Mouse (Mus musculus): ENCODE results near the gene Pygo1. TPM values are rescaled to one million over a fixed set of nuclear protein-coding genes. Genes with fewer than 3 reads are reported as not detected.

The Pygo1 gene
- polyA plus RNA-seq, 1 experiment from 2014 or later, result 3.0 TPM

- Histone ChIP-seq H3K9ac (ENCODE audit: low read length) (no peak overlapping the region), H3K27ac (ENCODE audit: low read length) (no peak overlapping the region), H3K27me3 (ENCODE audit: control insufficient read depth, insufficient read depth, low read depth, low read length) (no peaks in the 10 kb centered on the region), H3K4me2 (ENCODE audit: low read depth, low read length) (no peak overlapping the region), H3K4me1 (replicated peaks; ENCODE audit: control insufficient read depth, insufficient read depth, low read length) (no peaks in the 10 kb centered on the region), H3K9me3 (ENCODE audit: control insufficient read depth, low read length) (no peaks in the 10 kb centered on the region), H3K36me3 (ENCODE audit: control insufficient read depth, insufficient read depth, low read length) (no peaks in the 10 kb centered on the region), H3K4me3 (ENCODE audit: low read length) (no peak overlapping the region)
- ATAC-seq (ENCODE audit: low read depth), result no peak
- 36% methylated on average over 2 of the region's 2 CpGs for WGBS
Observed at GRCm38 (mm10) chr9:72954746-72955145, 29.3 kb downstream of the Pygo1 start.

DNA sequence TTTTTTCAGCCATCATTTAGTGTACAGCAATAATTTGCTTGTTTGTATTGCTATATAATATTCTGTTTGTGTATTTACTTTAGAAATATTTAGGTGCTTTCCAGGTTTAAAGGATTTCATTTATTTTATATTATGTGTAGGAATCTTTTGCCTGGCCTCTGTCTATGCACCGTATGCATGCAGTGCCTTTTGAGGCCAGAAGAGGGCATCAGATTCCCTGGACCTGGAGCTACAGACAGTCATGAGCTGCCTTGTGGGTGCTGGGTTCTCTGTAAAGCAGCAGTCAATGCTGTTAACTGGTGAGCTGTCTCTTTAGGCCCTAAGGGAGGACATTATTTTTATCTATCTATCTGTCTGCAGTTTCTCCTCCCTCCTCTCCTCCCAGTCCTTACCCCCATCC lies 30.1 kb downstream of the Pygo1 start:
- Histone ChIP-seq H3K4me3 (ENCODE audit: low read length) (no peak overlapping the region), H3K36me3 (ENCODE audit: control insufficient read depth, insufficient read depth, low read length) (no peaks in the 10 kb centered on the region), H3K9ac (ENCODE audit: low read length) (no peak overlapping the region), H3K27ac (ENCODE audit: low read length) (no peak overlapping the region), H3K9me3 (ENCODE audit: control insufficient read depth, low read length) (no peaks in the 10 kb centered on the region), H3K4me2 (ENCODE audit: low read depth, low read length) (no peak overlapping the region), H3K27me3 (ENCODE audit: control insufficient read depth, insufficient read depth, low read depth, low read length) (no peaks in the 10 kb centered on the region), H3K4me1 (replicated peaks; ENCODE audit: control insufficient read depth, insufficient read depth, low read length) (no peaks in the 10 kb centered on the region)
- no peak for ATAC-seq (ENCODE audit: low read depth)
- 15% methylated on average over 1 of the region's 1 CpGs for WGBS

DNA sequence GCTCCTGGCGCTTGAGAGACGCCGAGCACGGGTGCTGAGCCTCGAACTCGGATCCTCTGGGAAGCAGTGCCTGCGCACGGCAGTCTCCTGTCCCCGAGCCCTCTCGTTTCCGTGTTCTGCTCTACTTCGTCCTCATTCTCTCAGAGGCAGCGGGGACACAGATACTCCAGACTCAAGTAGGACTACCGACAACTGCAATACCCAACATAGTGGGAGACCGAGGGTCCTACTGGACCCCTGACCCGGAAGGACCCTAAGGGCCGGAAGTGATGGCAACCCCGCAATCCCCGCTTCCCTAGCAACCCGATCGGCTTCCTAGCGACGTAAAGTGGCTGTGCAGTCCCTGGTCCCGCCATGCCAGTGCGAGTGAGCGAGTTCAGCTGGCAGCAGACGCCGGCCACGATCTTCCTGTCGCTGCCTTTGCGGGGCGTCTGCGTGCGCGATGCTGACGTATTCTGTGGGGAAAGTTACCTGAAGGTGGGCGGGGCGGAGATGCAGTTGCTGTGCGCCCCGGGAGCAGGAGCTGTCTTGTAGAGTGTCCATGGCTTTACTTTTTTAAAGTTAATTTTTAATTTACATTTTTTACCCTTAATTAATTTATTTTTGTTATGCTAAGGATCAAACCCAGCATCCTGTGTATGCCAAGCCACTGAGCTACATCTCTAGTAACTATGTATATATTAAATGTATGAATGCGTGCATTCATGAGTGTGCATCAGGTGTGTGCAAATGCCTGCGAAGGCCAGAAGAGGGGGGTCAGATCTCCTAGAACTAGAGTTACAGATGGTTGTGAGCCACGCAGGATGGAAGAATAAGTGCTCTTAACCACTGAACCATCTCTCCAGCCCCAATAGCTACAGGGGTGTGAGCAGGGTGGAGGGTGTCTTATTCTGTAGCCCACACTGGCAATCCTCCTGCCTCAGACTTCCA lies 33.3 kb downstream of the Pygo1 start, which contains the start of the genes Dyx1c1 and Gm44503:
TSS of gene Dyx1c1 (plus strand) at position 265 of the 930 bp plus-strand sequence.
TSS of gene Gm44503 (plus strand) at position 332 of the 930 bp plus-strand sequence.
- no peaks in the 10 kb centered on the region for H3K36me3 ChIP-seq (ENCODE audit: control insufficient read depth, insufficient read depth, low read length)
- peak within 1 kb of the TSS; percentile 77 for H3K4me2 ChIP-seq (ENCODE audit: low read depth, low read length)
- peak within 1 kb of the TSS; percentile 72 for H3K9ac ChIP-seq (ENCODE audit: low read length)
- H3K9me3 ChIP-seq (ENCODE audit: control insufficient read depth, low read length), result no peaks in the 10 kb centered on the region
- H3K4me3 ChIP-seq (ENCODE audit: low read length), result peak within 1 kb of the TSS; percentile 75
- WGBS, result 1% methylated on average over 43 of the region's 43 CpGs
- peak within 1 kb of the TSS; percentile 61 for H3K27ac ChIP-seq (ENCODE audit: low read length)
- H3K27me3 ChIP-seq (ENCODE audit: control insufficient read depth, insufficient read depth, low read depth, low read length), result no peaks in the 10 kb centered on the region
- no peaks in the 10 kb centered on the region for H3K4me1 ChIP-seq (replicated peaks; ENCODE audit: control insufficient read depth, insufficient read depth, low read length)
- peak; percentile 93 for ATAC-seq (ENCODE audit: low read depth)

DNA sequence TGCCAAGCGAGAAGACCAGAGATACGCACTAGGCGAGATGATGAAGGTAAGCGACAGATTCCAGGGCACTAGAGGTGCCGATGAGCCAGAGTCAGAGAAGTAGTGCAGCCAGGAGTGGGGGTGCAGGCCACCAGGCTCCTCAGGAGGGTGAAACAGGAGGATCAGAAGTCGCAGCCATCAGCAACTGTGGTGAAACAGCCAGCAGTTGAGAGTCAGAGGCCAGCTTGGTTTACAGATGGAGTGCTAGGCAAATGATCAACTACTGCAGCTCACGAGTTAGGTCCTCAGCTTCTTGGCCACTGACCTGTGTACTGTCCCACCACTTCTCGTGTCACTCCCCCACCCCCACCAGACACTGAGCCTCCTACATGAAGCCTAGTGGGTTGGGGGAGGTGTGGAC lies 35.9 kb downstream of the Pygo1 start:
- Histone ChIP-seq H3K9me3 (ENCODE audit: control insufficient read depth, low read length) (no peaks in the 10 kb centered on the region), H3K9ac (ENCODE audit: low read length) (no peak overlapping the region), H3K27me3 (ENCODE audit: control insufficient read depth, insufficient read depth, low read depth, low read length) (no peaks in the 10 kb centered on the region), H3K36me3 (ENCODE audit: control insufficient read depth, insufficient read depth, low read length) (no peaks in the 10 kb centered on the region), H3K4me2 (ENCODE audit: low read depth, low read length) (no peak overlapping the region), H3K4me1 (replicated peaks; ENCODE audit: control insufficient read depth, insufficient read depth, low read length) (no peaks in the 10 kb centered on the region), H3K4me3 (ENCODE audit: low read length) (no peak overlapping the region), H3K27ac (ENCODE audit: low read length) (no peak overlapping the region)
- no peak for ATAC-seq (ENCODE audit: low read depth)
- 56% methylated on average over 8 of the region's 8 CpGs for WGBS

- H3K9ac ChIP-seq (ENCODE audit: low read length), result no peak overlapping the region
- H3K27me3 ChIP-seq (ENCODE audit: control insufficient read depth, insufficient read depth, low read depth, low read length), result no peaks in the 10 kb centered on the region
- no peak overlapping the region for H3K27ac ChIP-seq (ENCODE audit: low read length)
- WGBS, result 74% methylated on average over 15 of the region's 15 CpGs
- H3K36me3 ChIP-seq (ENCODE audit: control insufficient read depth, insufficient read depth, low read length), result no peaks in the 10 kb centered on the region
- no peak for ATAC-seq (ENCODE audit: low read depth)
- no peaks in the 10 kb centered on the region for H3K4me1 ChIP-seq (replicated peaks; ENCODE audit: control insufficient read depth, insufficient read depth, low read length)
- H3K4me2 ChIP-seq (ENCODE audit: low read depth, low read length), result no peak overlapping the region
- H3K4me3 ChIP-seq (ENCODE audit: low read length), result no peak overlapping the region
- no peaks in the 10 kb centered on the region for H3K9me3 ChIP-seq (ENCODE audit: control insufficient read depth, low read length)
Observed at GRCm38 (mm10) chr9:72961959-72962358, 36.5 kb downstream of the Pygo1 start.

GRCm38 (mm10) chr9:72968349-72969061 lies 43.1 kb downstream of the Pygo1 start:
- Histone ChIP-seq H3K4me3 (ENCODE audit: low read length) (no peak overlapping the region), H3K4me1 (replicated peaks; ENCODE audit: control insufficient read depth, insufficient read depth, low read length) (no peaks in the 10 kb centered on the region), H3K27ac (ENCODE audit: low read length) (no peak overlapping the region), H3K27me3 (ENCODE audit: control insufficient read depth, insufficient read depth, low read depth, low read length) (no peaks in the 10 kb centered on the region), H3K4me2 (ENCODE audit: low read depth, low read length) (no peak overlapping the region), H3K36me3 (ENCODE audit: control insufficient read depth, insufficient read depth, low read length) (no peaks in the 10 kb centered on the region), H3K9me3 (ENCODE audit: control insufficient read depth, low read length) (no peaks in the 10 kb centered on the region), H3K9ac (ENCODE audit: low read length) (0 out of 2 replicates have a peak overlapping the region, but pooled peaks have one; percentile 9)
- 29% methylated on average over 11 of the region's 11 CpGs for WGBS
- peak; percentile 51 for ATAC-seq (ENCODE audit: low read depth)

DNA sequence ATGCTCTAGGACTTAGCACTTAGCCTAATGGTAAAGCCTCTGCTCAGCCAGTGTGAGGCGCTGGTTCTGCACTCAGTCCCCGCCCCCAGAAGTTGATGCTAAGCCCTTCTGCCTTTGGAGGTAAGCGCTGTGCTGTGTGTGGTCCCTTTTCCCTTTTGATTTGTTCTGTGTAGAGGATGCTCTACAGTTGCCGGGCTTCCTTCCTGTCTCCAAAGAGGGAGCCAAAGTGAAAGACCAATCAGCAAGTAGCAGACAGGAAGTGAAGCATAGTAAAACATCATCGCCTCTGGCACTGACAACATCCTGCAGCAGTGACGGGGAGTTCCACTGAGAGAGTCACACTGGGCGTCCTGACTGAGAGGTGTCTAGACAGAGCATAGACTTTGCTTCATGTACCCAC lies 44.4 kb downstream of the Pygo1 start:
- H3K4me1 ChIP-seq (replicated peaks; ENCODE audit: control insufficient read depth, insufficient read depth, low read length), result no peaks in the 10 kb centered on the region
- no peak overlapping the region for H3K4me3 ChIP-seq (ENCODE audit: low read length)
- H3K4me2 ChIP-seq (ENCODE audit: low read depth, low read length), result no peak overlapping the region
- no peaks in the 10 kb centered on the region for H3K9me3 ChIP-seq (ENCODE audit: control insufficient read depth, low read length)
- 61% methylated on average over 7 of the region's 7 CpGs for WGBS
- H3K27ac ChIP-seq (ENCODE audit: low read length), result no peak overlapping the region
- ATAC-seq (ENCODE audit: low read depth), result no peak
- H3K36me3 ChIP-seq (ENCODE audit: control insufficient read depth, insufficient read depth, low read length), result no peaks in the 10 kb centered on the region
- H3K27me3 ChIP-seq (ENCODE audit: control insufficient read depth, insufficient read depth, low read depth, low read length), result no peaks in the 10 kb centered on the region
- no peak overlapping the region for H3K9ac ChIP-seq (ENCODE audit: low read length)

DNA sequence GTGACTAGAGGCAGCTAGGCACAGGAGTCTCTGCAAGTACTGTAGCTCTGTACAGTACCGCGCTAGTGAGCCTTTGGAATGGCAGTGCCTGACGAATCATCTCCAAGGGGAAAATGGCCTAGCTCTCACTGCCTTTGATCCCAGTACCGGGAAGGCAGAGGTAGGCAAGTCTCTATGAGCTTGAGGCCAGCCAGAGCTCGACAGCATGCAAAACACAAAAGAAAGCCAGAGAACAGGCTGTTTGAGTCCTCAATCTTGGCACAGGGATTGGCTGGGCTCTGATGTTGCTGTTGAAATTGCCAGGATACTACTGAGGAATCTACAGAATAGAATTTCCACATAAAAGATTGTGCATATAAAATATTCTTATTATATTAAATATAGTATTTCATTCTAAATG lies 47.0 kb downstream of the Pygo1 start:
- Histone ChIP-seq H3K4me3 (ENCODE audit: low read length) (no peak overlapping the region), H3K27me3 (ENCODE audit: control insufficient read depth, insufficient read depth, low read depth, low read length) (no peaks in the 10 kb centered on the region), H3K4me2 (ENCODE audit: low read depth, low read length) (no peak overlapping the region), H3K27ac (ENCODE audit: low read length) (no peak overlapping the region), H3K9ac (ENCODE audit: low read length) (no peak overlapping the region), H3K4me1 (replicated peaks; ENCODE audit: control insufficient read depth, insufficient read depth, low read length) (no peaks in the 10 kb centered on the region), H3K36me3 (ENCODE audit: control insufficient read depth, insufficient read depth, low read length) (no peaks in the 10 kb centered on the region), H3K9me3 (ENCODE audit: control insufficient read depth, low read length) (no peaks in the 10 kb centered on the region)
- WGBS, result 84% methylated on average over 5 of the region's 5 CpGs
- no peak for ATAC-seq (ENCODE audit: low read depth)

- no peak overlapping the region for H3K4me3 ChIP-seq (ENCODE audit: low read length)
- H3K4me2 ChIP-seq (ENCODE audit: low read depth, low read length), result no peak overlapping the region
- no peaks in the 10 kb centered on the region for H3K4me1 ChIP-seq (replicated peaks; ENCODE audit: control insufficient read depth, insufficient read depth, low read length)
- H3K27me3 ChIP-seq (ENCODE audit: control insufficient read depth, insufficient read depth, low read depth, low read length), result no peaks in the 10 kb centered on the region
- no peak overlapping the region for H3K27ac ChIP-seq (ENCODE audit: low read length)
- H3K9me3 ChIP-seq (ENCODE audit: control insufficient read depth, low read length), result no peaks in the 10 kb centered on the region
- H3K36me3 ChIP-seq (ENCODE audit: control insufficient read depth, insufficient read depth, low read length), result no peaks in the 10 kb centered on the region
- no peak overlapping the region for H3K9ac ChIP-seq (ENCODE audit: low read length)
- no peak for ATAC-seq (ENCODE audit: low read depth)
Observed at GRCm38 (mm10) chr9:72972984-72973383, 47.5 kb downstream of the Pygo1 start.

All from lung, embryonic 16.5 days (tissue).